Mouse (Mus musculus) B cell, adult (primary cell): ENCODE results near the gene Alcam. TPM values are rescaled to one million over a fixed set of nuclear protein-coding genes. Genes with fewer than 3 reads are reported as not detected.

Experiments used
- total RNA-seq: library from RNA; stranded (reverse); gene quantifications from 4 replicates; pipeline ENCODE4 v1.2.4, GENCODE M21; 2023; ENCODE audit not compliant: inconsistent age

Gene Alcam
- total RNA-seq = 24.5 to 34.7 TPM (median 31.8 TPM) in 4 replicates

GRCm38 (mm10) chr16:52453971-52454514 is at the start of gene Alcam:
Gene Alcam (minus strand): TSS chr16:52454074.

